Mouse (Mus musculus) c-Kit-negative CD71-positive TER-119-positive erythroid progenitor cells, embryonic 14.5 days (primary cell): ENCODE measurements around the gene Phldb2.
A peak's percentile ranks its signal among the peaks of the same experiment; 100 is the strongest.

Source experiments
- DNase-seq: peaks from one replicate; pipeline ENCODE4 v3.0.0-alpha.2; 2013; ENCODE audit warnings: low read depth, low spot score

The Phldb2 gene

DNA sequence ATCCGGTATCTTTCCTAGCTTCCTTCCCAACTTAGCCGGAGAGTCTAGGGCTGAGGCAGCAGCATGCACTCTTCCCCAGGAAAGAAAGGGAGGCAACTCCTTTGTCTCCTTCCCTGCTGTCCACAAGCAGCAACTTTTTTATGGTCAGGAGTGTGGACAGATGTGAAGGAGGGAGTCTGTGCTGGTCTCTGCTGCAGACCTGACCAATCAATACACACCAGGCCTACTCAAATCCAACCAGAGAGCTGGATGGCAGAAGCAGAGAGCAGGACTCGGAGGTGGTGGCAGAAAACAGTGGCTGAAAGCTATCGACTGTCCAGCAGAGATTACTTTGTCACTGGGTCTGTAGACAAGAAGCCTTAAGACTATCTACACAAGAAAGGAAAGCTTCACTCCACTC lies at the start of gene Phldb2:
Phldb2 (minus strand) TSS at position 205 of the 400 bp plus-strand sequence.
- no peak for DNase-seq

- DNase-seq: no peak
Observed at GRCm38 (mm10) chr16:46001550-46002166, 48.3 kb upstream of the Phldb2 start.

- DNase-seq: no peak
Observed at GRCm38 (mm10) chr16:46000976-46001375, 47.6 kb upstream of the Phldb2 start.

GRCm38 (mm10) chr16:45999374-46000191 lies 46.2 kb upstream of the Phldb2 start:
- DNase-seq: no peak

DNA sequence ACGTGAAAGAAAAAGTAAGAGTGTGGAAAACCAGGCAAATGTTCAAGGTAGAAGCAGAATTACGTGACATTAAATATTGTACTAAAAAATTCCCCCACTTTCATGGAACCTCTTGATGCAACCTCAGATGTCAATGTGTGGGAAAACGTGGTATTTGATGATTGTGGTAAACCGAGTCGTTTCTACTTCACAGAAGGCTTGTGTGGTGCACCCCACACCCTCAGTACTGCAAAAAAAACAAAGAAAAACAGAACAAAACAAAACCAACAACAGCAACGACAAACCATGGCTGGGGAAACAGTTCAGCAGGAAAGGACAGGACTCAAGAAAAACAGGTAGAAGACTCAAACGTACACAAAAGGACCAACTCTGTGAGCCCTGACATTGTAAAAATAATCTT lies 44.8 kb upstream of the Phldb2 start:
- no peak for DNase-seq

DNA sequence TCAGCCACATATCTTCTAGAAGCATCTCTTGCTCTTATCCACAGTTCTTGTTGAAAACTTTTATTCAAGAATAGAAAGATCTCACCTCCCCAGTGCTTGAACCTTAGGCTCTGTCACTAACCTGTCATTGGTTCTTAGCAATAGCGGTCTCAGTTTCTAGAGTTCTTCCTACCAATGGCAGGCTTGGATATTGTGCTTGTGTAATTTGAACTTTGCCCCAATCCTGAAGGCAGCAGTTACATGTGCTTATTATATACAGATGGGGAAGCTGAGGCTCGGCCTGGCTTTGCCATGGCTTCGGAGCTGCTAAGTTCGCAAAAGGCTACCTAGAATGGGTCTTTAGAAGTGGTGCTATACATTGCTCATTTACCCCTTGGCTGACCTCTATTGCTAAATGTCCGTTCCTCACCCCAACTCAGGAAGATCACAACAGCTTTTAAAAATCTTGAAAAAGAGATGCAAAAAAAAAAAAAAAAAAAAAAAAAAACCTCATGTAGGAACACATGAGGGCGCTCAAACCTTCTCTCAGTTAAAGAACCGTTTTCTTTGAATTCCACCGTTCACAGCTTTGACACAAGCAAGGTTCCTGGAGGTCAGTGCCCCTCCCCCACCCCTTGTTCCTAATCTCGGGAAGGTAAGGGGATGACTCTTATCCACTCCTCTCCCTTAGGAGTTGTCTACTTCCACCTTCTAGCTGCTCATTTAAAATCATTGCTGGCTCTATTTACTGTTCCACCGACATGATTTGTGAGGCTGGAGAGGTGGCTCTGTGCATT lies 37.7 kb upstream of the Phldb2 start:
- DNase-seq: no peak

DNA sequence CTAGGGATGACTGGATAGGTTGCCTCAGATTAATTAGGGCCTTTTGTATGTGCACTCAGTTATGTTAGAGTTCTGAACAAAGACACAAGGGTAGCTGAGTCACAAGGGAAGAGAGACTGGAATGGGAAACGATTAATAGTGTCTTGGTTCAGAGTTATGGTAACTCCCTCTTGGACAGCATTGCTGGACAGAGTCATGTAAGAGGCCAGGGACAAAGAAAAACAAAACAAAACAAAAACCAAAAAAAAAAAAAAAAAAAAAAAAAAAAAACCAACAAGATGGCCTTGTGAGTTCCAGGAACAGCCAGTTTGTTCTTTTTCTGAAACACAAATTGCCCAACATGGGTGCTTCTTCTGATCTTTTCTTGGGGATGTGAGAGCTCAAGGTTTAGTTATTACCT lies 32.8 kb upstream of the Phldb2 start:
- DNase-seq: no peak

- DNase-seq: no peak
Observed at GRCm38 (mm10) chr16:45984610-45985606, 31.5 kb upstream of the Phldb2 start.

- no peak for DNase-seq
Observed at GRCm38 (mm10) chr16:45976251-45976650, 22.9 kb upstream of the Phldb2 start.

GRCm38 (mm10) chr16:45973959-45974686 lies 20.7 kb upstream of the Phldb2 start:
- no peak for DNase-seq

DNA sequence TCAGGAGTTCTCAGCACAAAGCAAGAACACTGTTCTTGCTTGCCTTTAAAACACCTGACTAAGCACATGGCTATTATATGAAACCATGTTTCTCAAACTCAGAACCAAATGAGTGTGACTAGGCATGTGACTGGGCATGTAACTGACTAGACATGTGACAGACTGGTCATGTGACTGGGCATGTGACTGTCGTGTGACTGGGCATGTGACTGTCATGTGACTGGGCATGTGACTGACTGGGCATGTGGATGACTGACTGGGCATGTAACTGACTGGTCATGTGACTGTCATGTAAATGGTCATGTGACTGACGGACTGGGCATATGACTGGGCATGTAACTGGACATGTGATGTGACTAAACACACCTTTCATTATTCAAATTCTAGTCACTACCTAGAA lies 16.8 kb upstream of the Phldb2 start:
- DNase-seq: no peak

- no peak for DNase-seq
Observed at GRCm38 (mm10) chr16:45968716-45969115, 15.3 kb upstream of the Phldb2 start.

GRCm38 (mm10) chr16:45967471-45967870 lies 14.1 kb upstream of the Phldb2 start:
- peak; percentile 19 for DNase-seq

GRCm38 (mm10) chr16:45966604-45967003 lies 13.2 kb upstream of the Phldb2 start:
- no peak for DNase-seq

DNA sequence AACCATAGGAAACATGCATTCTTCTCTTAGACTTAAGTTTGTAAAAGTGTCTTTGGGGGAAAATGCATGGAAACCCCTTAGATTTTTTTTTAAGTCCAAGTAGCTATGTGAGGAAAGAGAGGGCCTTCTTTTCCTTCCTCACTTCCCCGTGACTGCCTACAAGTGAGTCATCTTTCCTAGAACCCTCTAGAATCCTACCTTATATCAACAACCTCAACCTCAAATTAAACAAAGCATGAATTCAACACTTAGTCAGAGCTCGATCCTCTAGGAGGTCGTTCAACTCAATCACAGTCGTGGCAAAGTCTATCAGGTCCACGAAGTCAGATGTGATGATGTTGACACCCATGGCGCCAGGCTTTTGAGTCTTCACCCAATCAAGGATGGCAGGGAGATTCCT lies 11.4 kb upstream of the Phldb2 start:
- no peak for DNase-seq

DNA sequence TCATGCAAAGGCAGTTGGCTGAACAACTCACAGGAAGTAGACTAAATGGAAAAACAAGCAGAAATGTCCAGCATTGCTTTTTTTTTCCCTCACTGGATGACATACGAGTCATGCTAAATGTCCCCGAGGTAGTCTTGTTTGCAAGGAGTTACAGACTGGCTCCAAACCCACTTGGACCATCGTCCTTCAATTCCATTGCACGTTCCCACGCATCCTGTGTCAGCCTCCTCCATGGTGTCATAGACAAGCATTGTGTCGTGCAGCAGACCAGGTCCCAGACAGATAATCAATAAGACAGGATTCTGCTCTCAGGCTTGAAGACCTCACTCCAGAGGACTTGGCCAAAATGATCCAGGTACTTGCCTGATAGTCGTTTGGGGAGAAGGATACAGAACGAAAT lies 10.4 kb upstream of the Phldb2 start:
- DNase-seq: no peak

GRCm38 (mm10) chr16:45963088-45963487 lies 9.7 kb upstream of the Phldb2 start:
- DNase-seq: no peak

DNA sequence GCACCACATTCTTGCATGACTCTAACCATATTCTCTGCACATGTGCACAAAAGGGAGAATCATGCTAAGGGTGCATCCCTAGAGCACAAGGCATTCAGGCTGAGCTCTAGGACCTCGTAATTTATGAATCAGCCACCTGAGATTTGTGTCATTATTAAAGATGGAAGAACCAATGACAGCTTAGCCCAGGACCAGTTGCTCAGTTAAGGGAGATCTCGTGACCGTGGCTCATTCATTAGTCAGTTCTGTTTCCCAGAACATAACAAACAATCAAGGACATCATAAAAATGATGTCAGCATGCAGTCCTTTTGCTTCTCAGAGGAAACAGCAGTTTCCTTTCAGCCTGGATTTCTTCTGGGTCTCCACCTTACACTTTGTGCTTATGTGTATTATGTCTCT lies 7.6 kb upstream of the Phldb2 start:
- DNase-seq: no peak

GRCm38 (mm10) chr16:45956390-45956950 lies 3.1 kb upstream of the Phldb2 start:
- DNase-seq: no peak

DNA sequence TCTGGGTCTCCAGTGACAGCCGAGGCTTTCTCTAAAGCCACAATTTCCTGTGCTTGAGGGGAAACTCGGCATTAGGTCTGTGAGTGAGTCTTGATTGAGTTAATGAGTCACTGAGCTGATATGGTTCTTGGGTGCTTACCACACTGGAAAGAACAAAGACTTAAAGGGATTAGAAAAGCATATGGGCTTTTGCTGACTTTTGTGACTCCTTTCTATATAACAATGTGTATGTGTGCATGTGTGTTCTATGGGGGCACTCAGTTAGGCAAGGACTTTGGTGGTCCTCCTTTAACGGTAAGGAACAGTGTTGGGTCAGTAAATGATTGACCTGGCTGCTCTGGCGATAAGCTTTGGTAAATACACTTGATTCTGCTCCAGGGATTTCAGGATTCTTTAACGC lies 897 bp downstream of the Phldb2 start:
- no peak for DNase-seq
